Mouse (Mus musculus) kidney, adult 2 months (tissue): ENCODE results near the gene Il12b. TPM values are rescaled to one million over a fixed set of nuclear protein-coding genes. Genes with fewer than 3 reads are reported as not detected.

Source experiments
- DNase-seq: peaks from one replicate; pipeline ENCODE4 v3.0.0; 2021
- H3K27ac ChIP-seq: fragments of 200-500 bp; 2 replicates; pipeline ENCODE4 v1.5.1; 2012; ENCODE audit warnings: low read depth, low read length, control low read depth, inconsistent platforms; ENCODE audit not compliant: insufficient read depth
- H3K27me3 ChIP-seq: fragments of 200-500 bp; replicated peaks from 2 replicates; pipeline ENCODE4 v1.6.1; 2012; ENCODE audit warnings: mild to moderate bottlenecking, moderate library complexity, low read length, inconsistent platforms; ENCODE audit not compliant: control insufficient read depth, insufficient read depth
- H3K36me3 ChIP-seq: fragments of 200-500 bp; 2 replicates; pipeline ENCODE4 v1.6.1; 2012; ENCODE audit warnings: mild to moderate bottlenecking, moderate library complexity, low read length, inconsistent platforms; ENCODE audit not compliant: control insufficient read depth, insufficient read depth
- H3K4me1 ChIP-seq: fragments of 200-500 bp; 2 replicates; pipeline ENCODE4 v1.6.1; 2011; ENCODE audit warnings: low read length; ENCODE audit not compliant: control insufficient read depth, insufficient read depth
- H3K4me3 ChIP-seq: fragments of 200-500 bp; 2 replicates; pipeline ENCODE4 v1.5.1; 2011; ENCODE audit warnings: mild to moderate bottlenecking, low read depth, low read length, control low read depth; ENCODE audit not compliant: insufficient read depth
- CTCF ChIP-seq: fragments of 200-500 bp; conservative IDR thresholded peaks from 2 replicates; pipeline ENCODE4 v1.5.1; 2011; ENCODE audit warnings: low read depth, mild to moderate bottlenecking, control low read depth, low read length, moderate library complexity, mixed read lengths; ENCODE audit not compliant: insufficient read depth, insufficient read length
- POLR2A ChIP-seq: fragments of 200-500 bp; IDR thresholded peaks from one replicate; pipeline ENCODE4 v1.6.1; 2011; ENCODE audit warnings: low read depth, low read length, control low read depth
- WGBS: fragments of 180-500 bp; shearing (Covaris S2); methylation state at CpG from one replicate; pipeline ENCODE4 v1.1.7; 2018; 5-methylcytosine and 5-hydroxymethylcytosine counted together
- polyA plus RNA-seq: library from polyadenylated mRNA; depleted of rRNA; stranded (reverse); fragments of >200 nt; gene quantifications from 2 replicates; pipeline ENCODE4 v1.2.3, GENCODE M21; 2012

Gene Il12b
- polyA plus RNA-seq, 1 experiment: 0.11 TPM

DNA sequence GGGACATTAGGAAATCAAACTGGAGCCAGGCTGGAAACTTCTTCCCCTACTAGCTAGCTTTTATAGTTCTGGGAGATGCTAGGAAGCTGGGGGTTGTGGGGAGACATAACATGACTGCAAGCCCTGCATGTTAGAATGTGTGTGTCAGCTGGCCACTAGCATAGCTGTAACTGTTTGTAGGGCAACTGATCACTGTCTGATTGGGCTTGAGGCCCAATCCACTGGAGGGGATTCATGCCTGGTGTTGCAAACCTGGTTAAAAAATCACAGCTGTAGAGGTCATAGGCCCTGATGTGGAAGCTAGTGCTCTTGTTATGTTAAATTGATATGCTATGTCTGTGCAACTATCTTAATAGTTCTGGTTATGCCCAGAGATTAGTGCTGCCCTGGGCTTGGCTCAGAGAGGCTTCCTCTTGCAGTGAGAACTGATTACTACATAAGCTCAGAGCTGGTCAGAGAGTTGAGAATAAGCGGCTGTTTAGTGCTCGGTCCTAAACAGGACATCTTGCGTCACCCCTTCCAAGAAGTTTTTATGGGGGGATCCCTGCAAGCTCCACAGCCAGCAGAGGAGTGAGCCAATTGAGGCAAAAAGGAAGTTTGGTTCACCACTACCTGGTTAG is 19.3 kb upstream of the Il12b start:
- Histone ChIP-seq H3K4me1 (no peaks in the 10 kb centered on the region), H3K27me3 (no peaks in the 10 kb centered on the region), H3K27ac (no peak overlapping the region), H3K4me3 (no peak overlapping the region), H3K36me3 (no peaks in the 10 kb centered on the region)
- no peak for TF ChIP-seq POLR2A
- no peak for TF ChIP-seq CTCF
- no peak for DNase-seq
- 87% methylated on average over 3 of the region's 3 CpGs for WGBS

DNA sequence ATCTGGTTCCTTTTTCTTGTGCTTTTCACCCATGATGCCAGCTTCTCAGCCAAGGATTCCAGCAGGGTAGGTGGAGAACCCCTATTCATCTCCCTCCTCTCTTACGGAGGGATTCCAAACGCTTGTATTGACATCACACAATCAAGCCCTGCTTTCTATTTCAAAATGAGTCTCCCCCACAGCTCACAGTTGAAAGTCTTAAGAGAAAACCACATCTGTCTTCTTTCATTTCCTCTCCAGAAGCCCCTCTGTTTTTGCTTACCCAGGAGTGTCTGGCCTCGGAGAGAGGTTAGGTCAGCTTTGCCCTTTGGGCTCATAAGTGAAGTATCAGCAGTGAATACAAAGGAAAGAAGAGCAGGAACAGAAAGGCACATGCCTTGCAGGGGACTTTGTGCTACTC is 17.7 kb upstream of the Il12b start:
- TF ChIP-seq CTCF (no peak), POLR2A (no peak)
- WGBS: 54% methylated on average over 3 of the region's 3 CpGs
- Histone ChIP-seq H3K4me1 (no peaks in the 10 kb centered on the region), H3K27me3 (no peaks in the 10 kb centered on the region), H3K4me3 (no peak overlapping the region), H3K27ac (no peak overlapping the region), H3K36me3 (no peaks in the 10 kb centered on the region)
- DNase-seq: no peak

DNA sequence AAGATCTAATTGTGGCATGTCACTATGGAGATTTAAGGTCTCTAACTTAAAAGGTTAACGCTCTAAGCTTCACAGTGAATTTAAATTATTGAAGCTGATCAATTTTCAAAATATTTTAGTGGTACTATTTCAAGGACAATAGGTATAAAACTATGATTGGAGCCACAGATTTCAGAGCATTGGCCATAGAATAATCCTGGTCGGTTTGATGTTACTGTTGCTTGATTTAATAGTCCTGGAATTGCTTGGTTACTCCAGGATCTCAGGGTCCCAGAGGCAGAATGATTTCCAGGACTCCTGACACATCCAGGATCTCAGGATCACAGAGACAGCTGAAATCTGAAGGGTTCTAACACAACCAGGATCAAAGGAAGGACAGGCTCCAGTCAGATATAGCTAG is 12.8 kb upstream of the Il12b start:
- H3K27ac ChIP-seq: no peak overlapping the region
- no peaks in the 10 kb centered on the region for H3K36me3 ChIP-seq
- TF ChIP-seq CTCF (no peak), POLR2A (no peak)
- no peak overlapping the region for H3K4me3 ChIP-seq
- DNase-seq: no peak
- no peaks in the 10 kb centered on the region for H3K27me3 ChIP-seq
- 81% methylated on average over 2 of the region's 2 CpGs for WGBS
- H3K4me1 ChIP-seq: no peaks in the 10 kb centered on the region

DNA sequence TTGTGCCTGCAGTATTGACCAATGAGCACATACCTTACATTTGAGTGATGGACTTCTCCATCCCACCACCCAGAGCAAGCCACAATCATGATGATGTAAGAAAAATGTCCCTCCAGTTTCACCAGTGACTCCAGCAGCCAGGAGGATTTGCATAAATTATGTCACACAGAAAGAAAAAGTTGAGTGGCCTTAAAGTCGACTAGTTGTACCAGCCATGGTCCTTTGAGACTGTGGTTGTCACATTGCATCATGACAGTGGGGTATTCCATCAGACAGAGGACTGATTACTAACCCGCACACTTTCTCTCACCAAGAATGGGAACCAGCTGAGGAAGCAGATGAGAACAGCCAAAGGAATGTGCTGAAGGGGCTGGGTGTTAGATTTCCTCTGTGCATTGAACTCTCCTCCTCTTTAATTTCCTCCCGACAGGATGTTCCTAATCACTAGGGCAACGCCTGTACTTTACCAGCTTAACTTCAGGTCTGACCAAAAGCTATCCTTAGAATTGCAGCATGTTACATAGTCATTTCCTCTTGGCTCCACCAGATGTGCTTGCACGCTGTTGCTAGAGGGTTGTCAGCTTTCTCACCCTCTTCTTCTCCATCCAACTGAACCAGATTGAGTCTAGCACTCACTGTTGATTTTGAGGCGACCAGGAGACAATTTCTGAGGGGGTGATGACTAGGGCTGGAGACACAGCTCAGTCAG is 9.7 kb upstream of the Il12b start:
- TF ChIP-seq CTCF: no peak
- TF ChIP-seq POLR2A: no peak
- Histone ChIP-seq H3K36me3 (no peaks in the 10 kb centered on the region), H3K4me1 (no peaks in the 10 kb centered on the region), H3K27me3 (no peaks in the 10 kb centered on the region; the same call in 1 of the 2 replicates), H3K27ac (no peak overlapping the region), H3K4me3 (no peak overlapping the region)
- no peak for DNase-seq
- WGBS: 18% methylated on average over 6 of the region's 6 CpGs

DNA sequence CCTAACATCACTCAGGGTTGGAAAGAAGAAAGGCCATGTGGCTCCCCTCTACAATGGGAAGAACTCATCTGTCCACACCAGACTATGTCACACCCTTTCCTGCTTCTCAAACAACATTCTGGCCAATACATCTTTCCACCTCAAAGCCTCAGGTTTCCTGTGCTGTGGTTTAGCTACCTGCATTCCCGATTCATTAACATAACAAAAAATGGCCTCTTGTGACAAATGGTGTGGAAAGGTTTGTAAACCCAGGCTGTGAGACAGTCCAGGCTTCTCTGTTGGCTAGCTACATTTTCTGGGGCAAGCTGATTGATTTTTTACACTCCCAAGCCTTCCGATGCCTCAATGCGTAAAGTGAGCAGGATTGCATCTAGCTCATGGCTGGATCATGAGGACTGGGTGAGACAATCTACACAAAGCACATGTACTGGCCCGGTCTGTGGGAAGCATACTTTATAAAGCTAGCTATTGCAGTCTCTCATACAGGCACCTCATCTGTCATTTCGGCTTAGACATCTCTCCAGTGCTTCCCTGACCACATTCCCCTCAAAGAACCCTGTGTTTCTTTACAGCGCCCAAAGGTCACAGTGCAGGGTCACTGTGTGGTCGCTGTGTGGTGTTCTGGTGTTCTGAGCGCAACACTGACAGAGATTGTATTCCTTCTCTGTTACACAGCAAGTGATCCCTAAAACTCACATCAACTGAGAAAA is 6.6 kb upstream of the Il12b start:
- Histone ChIP-seq H3K4me3 (no peak overlapping the region), H3K27ac (no peak overlapping the region), H3K36me3 (no peaks in the 10 kb centered on the region), H3K4me1 (no peaks in the 10 kb centered on the region), H3K27me3 (no peaks in the 10 kb centered on the region; the same call in 1 of the 2 replicates)
- 78% methylated on average over 8 of the region's 8 CpGs for WGBS
- DNase-seq: no peak
- no peak for TF ChIP-seq POLR2A
- TF ChIP-seq CTCF: no peak

DNA sequence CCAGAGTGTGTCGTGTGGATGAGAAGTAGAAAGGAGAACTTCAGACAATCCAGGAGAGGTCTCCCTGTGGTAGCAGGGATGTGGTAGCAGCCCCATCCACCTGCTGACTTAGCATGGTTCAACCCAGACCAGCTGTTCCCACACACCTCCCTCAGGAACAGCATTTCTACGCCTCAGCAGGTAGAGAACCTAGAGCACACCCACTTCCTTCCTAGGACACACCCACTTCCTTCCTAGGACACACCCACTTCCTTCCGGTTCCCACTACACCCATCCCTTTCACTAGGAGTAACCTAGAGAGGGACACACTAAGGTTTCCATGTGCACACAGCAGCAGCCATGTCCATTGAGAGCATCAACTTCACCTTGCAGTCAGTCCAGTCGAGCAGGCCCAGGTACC is 4.5 kb upstream of the Il12b start:
- H3K4me1 ChIP-seq: no peaks in the 10 kb centered on the region
- no peak overlapping the region for H3K27ac ChIP-seq
- no peak overlapping the region for H3K4me3 ChIP-seq
- H3K36me3 ChIP-seq: no peaks in the 10 kb centered on the region
- DNase-seq: no peak
- H3K27me3 ChIP-seq: no peaks in the 10 kb centered on the region; the same call in 1 of the 2 replicates
- no peak for TF ChIP-seq CTCF
- TF ChIP-seq POLR2A: no peak
- WGBS: 87% methylated on average over 4 of the region's 4 CpGs

DNA sequence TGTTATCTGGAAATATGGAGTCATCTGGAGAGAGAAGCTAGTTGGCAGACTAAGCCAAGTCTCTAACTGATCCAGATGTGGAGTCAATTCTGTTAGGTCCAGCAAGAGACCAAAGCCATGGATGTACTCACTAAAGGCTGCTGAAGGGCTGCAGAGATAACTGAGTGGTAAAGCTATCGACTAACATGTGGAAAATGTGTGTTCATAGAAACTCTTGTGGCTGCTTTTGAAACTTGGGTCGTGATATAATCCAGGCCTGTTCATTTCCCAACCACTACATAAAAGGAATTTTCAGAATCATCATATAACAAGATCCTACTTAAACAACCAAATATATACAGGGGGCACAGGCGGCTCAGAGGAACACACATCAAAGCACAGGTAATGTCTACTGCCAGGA is 2.3 kb upstream of the Il12b start:
- Histone ChIP-seq H3K27me3 (no peaks in the 10 kb centered on the region; the same call in 1 of the 2 replicates), H3K4me1 (no peaks in the 10 kb centered on the region), H3K4me3 (no peak overlapping the region), H3K27ac (no peak overlapping the region), H3K36me3 (no peaks in the 10 kb centered on the region)
- no peak for TF ChIP-seq CTCF
- TF ChIP-seq POLR2A: no peak
- WGBS: 88% methylated on average over 3 of the region's 3 CpGs
- no peak for DNase-seq
